Comparison of ENCODE assay signal across 8 mouse cellular contexts in the genomic region with DNA sequence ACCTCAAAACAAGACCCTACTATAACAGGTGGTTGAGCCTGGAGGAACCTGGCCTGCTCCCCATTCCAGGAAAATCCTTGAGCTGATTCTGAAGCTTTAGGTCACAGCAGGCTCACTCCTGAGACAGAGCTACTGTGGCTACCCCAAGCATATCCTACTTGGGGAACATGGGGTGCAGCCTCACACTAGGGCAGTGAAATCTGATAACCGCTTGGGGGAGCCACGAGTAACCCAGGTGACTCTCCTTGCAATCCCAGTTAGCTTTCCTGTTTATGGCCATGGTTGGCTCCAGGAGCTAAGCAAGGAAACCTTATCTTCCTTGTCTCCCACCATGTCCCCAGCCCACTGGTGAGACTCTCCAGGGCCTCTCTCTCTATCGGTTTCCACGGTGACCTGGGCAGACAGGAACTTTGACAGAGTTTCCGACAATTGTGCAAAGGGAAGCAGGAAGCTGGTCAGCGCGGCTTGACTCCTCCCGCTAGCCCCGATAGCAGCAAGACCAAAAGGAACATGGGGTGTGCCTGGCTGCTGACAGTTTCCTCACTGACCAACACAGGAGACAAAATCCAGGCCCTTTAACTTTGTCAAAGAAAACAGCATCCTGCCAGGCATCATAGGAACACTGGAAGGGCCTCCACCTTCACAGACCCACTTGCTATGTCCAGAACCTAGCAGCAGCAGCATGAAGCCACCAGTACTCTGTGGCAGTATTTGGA. TPM values are rescaled to one million over a fixed set of nuclear protein-coding genes. Genes with fewer than 3 reads are reported as not detected.
A peak's percentile ranks its signal among the peaks of the same experiment; 100 is the strongest.
DNase-seq lines count a peak whose midpoint lies in the region; ATAC-seq and TF ChIP-seq lines count a peak whose summit lies in the region.

No protein-coding gene starts in this region.

- peak; percentile 89 for TF ChIP-seq EP300 in heart, postnatal 0 days (IDR thresholded peaks at IDR 0.05; ENCODE audit: low read depth)

- 0 out of 2 replicates have a peak, but pooled peaks cover 4% of the 10 kb centered on the region for H3K4me1 ChIP-seq in heart, postnatal 0 days (ENCODE audit: control insufficient read depth, insufficient read depth)

- H3K27ac ChIP-seq in heart, postnatal 0 days (ENCODE audit: low read depth): peak overlapping the region; percentile 86

- 16% methylated on average over 9 of the region's 9 CpGs for WGBS in heart, postnatal 0 days

- H3K9ac ChIP-seq in heart, postnatal 0 days (replicated peaks; ENCODE audit: low read depth, low read length): no peak overlapping the region

- ATAC-seq in heart, postnatal 0 days (ENCODE audit: insufficient read depth, low read depth): peak; percentile 87
- ATAC-seq in megakaryocyte, adult 5-6 weeks (ENCODE audit: poor library complexity, severe bottlenecking): peak; percentile 74
- no peak for ATAC-seq in erythroblast, adult 5-6 weeks (replicated peaks; ENCODE audit: low FRiP score, poor library complexity, severe bottlenecking)

- DNase-seq in 416B (ENCODE audit: low read depth): peak; percentile 78
- peak; percentile 62 for DNase-seq in embryo, embryonic 10.5 days (ENCODE audit: low spot score)
- peak; percentile 91 for DNase-seq in heart, postnatal 0 days (ENCODE audit: low spot score)
- DNase-seq in kidney, postnatal 14 days: peak; percentile 85
- DNase-seq in ovary, adult 18-20 months (ENCODE audit: low spot score): no peak
- no peak for DNase-seq in urinary bladder, postnatal 25 days (ENCODE audit: low spot score)

- no peak overlapping the region for H3K4me2 ChIP-seq in heart, postnatal 0 days (ENCODE audit: low read depth, low read length)

- no peaks in the 10 kb centered on the region for H3K27me3 ChIP-seq in heart, postnatal 0 days (ENCODE audit: control insufficient read depth, insufficient read depth, low read length)

- TF ChIP-seq CTCF in heart, postnatal 0 days (IDR thresholded peaks at IDR 0.05; ENCODE audit: low read depth): peak; percentile 39

- no peak overlapping the region for H3K4me3 ChIP-seq in heart, postnatal 0 days (ENCODE audit: low read depth, low read length)

- H3K36me3 ChIP-seq in heart, postnatal 0 days (replicated peaks; ENCODE audit: control insufficient read depth, insufficient read depth, low read length): peaks cover 91% of the 10 kb centered on the region

- no peaks in the 10 kb centered on the region for H3K9me3 ChIP-seq in heart, postnatal 0 days (replicated peaks; ENCODE audit: control insufficient read depth, low read length)

RNA-seq across cellular contexts. Expression of a gene that starts 29.9 kb away (rescaled TPM):
- 48.3 and 49.0 TPM in 2 replicates for total RNA-seq in heart, postnatal 0 days (2014; rRNA removed; ENCODE audit: low replicate concordance)
- 7.1 and 7.5 TPM in 2 replicates for polyA plus RNA-seq in heart, postnatal 0 days (2015; fragmentation: Nextera tagmentation; extraction: Ambion mirVana)
- 41.6 and 43.9 TPM in 2 replicates for total RNA-seq in megakaryocyte, adult 5-6 weeks (2015)
- total RNA-seq in megakaryocyte, adult 5-6 weeks (2017): 31.1 and 34.6 TPM in 2 replicates
- total RNA-seq in erythroblast, adult 5-6 weeks (2015; ENCODE audit: low replicate concordance): 12.5 and 18.8 TPM in 2 replicates
- 9.3 and 14.9 TPM in 2 replicates for total RNA-seq in erythroblast, adult 5-6 weeks (2017; ENCODE audit: low replicate concordance)

RNA-seq across cellular contexts. Expression of a gene that starts 41.5 kb away (rescaled TPM):
- total RNA-seq in heart, postnatal 0 days (2014; rRNA removed; ENCODE audit: low replicate concordance): 54.0 and 63.3 TPM in 2 replicates
- 4.9 and 5.7 TPM in 2 replicates for polyA plus RNA-seq in heart, postnatal 0 days (2015; fragmentation: Nextera tagmentation; extraction: Ambion mirVana)
- 37.6 and 43.0 TPM in 2 replicates for total RNA-seq in megakaryocyte, adult 5-6 weeks (2015)
- 22.3 and 48.3 TPM in 2 replicates for total RNA-seq in megakaryocyte, adult 5-6 weeks (2017)
- 7.3 and 10.0 TPM in 2 replicates for total RNA-seq in erythroblast, adult 5-6 weeks (2015; ENCODE audit: low replicate concordance)
- total RNA-seq in erythroblast, adult 5-6 weeks (2017; ENCODE audit: low replicate concordance): 3.3 and 4.6 TPM in 2 replicates

Comparison
In these comparisons a context has a peak if more than half of its experiments do, and no peak if none do; other contexts are left out.
1. DNase-seq: peak in 416B (single experiment), embryo, embryonic 10.5 days (single experiment), heart, postnatal 0 days (single experiment) and kidney, postnatal 14 days (single experiment); none in ovary, adult 18-20 months (single experiment) and urinary bladder, postnatal 25 days (single experiment).